Mouse (Mus musculus): Measurements from ENCODE around the gene Zfp869.
A peak's percentile ranks its signal among the peaks of the same experiment; 100 is the strongest.

GRCm38 (mm10) chr8:69752437-69752836 is 41.9 kb upstream of the Zfp869 start:
- TF ChIP-seq CTCF (IDR thresholded peaks at IDR 0.05; ENCODE audit: low read depth) (no peak), EP300 (IDR thresholded peaks at IDR 0.05; ENCODE audit: low read depth) (peak; percentile 73; the same call in 1 of the 2 replicates)

All from liver, postnatal 0 days (tissue).